Mouse (Mus musculus) retina, postnatal 1 day (tissue): ENCODE measurements around the gene Cln3.

Experiments used
- DNase-seq: peaks from one replicate; pipeline ENCODE4 v3.0.0-alpha.2; 2012

Gene Cln3

DNA sequence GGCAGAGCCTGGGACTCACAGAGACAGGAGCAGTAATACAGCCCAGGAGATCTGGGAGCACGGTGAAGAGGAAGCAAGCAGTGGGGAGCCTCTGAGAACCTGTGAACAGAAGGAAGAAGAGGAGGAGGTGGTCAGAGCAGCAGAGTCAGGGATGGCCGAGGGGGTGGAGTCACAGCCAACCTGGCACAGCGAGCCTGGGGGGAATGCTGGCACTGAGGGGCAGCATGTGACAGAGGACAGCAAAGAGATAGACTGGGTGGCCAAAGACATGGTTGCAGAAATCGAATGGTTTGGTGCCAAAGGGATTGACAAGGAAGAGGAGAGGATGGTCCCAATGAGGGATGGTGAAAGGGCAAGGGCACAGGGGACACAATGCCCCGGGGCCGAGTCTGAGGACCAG is at the start of gene Cln3:
Gene Cln3, minus strand, starts transcription at position 101 of the 400 bp plus-strand sequence.
- DNase-seq: no peak

DNA sequence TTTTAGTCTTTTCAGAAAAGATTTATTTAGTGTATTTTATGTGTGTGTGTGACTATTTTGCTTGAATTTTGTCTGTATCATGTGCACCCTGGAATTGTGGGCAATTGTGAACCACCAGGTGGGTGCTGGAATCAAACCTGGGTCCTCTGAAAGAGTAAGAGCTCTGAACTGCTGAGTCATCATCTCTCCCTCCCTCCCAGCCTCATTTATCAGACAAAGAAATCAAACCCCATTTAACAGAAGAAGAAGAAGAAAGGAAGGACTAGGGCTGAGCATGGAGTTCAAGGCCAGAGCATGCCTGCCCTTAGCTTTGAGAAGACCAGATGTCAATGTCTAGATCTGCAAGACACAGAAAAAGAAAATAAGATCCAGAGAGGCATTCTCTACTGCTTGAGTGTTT is 49.8 kb upstream of the Cln3 start:
- DNase-seq: no peak

DNA sequence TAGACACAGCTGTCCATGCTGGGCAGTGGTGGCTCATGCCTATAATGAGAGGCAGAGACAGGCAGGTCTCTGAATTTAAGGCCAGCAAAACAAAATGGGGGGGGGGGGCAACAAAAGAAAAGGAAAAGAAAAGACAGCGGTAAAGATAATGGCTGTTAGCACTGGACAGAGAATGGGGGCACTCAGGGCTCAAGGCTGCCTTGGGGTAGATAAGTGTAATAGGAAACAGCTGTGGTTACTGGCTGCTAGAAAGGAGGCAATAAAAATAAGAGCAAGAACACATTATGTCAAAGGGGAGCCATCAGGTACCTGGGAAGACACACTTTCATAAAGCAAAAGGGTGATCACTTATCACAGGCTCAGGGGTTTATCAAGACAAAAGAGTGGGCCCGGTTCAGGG is 46.9 kb upstream of the Cln3 start:
- DNase-seq: no peak

DNA sequence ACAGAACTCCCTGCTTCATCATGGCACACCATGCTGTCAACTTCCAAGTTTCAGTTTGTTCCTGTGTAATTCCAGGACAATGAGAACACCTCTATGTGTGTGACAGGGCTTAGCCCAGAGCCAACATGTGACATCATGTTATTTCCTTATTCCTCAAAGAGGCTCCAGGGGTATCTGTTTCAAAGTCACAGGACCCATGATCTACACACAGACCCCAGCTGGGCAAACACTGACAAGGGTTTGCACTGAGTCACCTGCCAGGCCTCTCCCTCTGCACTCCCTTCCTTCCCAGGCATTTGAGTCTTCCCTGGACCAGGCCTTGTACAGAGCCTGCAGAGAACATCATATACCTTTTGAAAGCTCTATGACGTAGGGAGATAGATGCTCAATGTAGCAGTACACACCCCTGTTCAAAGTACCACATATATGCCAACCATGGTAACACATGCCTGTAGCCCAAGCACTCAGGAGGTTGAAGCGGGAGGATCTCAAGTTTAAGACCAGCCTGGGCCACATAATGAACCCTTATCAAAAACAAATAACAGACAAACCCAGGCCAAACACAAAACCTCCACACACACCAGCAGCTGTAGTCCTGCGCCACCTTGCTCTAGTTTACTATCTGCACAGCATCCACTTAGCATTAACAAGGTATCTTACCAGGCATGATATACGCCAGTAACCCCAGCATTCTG is 45.4 kb upstream of the Cln3 start, which contains the start of gene Nupr1:
Gene Nupr1, minus strand, starts transcription at position 38 of the 695 bp plus-strand sequence.
- DNase-seq: no peak

DNA sequence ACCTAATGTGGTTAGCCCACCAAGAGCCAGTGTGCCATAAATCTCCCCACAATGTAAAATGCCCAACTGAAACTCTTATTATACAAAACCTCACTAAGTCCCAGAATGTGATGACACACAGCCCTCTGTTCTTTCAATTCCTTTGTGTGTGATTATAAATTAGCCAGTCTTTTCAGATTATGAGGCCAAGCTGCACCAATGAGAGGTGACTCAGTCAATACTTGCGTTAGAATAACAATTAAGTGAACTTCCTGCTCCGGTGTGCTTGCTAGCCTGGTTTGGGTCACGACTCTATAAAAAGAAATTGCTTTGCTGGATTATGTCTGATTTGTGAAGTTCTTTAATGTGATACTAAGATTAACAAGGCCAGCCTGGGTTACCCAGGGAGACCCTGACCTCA is 44.3 kb upstream of the Cln3 start:
- DNase-seq: peak; percentile 48

DNA sequence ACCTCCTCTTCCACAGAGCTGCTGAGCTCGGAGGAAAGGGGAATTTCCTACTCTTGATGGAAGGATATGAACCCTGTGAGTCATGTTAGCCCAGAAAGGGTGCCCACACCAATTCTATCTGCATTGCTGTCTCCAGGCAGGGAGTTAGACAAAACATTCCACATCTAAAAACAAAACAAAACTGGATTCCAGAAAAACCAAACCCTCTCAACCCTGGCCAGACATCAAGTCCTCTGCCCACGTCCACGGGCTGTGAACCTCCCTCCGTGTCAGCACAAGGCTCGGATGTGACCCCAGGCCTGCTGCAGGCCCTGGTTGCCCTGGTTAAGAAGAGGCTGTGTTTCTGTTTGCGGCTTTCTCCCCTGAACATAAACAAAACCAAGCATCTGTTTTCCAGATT is 42.5 kb upstream of the Cln3 start:
- no peak for DNase-seq

DNA sequence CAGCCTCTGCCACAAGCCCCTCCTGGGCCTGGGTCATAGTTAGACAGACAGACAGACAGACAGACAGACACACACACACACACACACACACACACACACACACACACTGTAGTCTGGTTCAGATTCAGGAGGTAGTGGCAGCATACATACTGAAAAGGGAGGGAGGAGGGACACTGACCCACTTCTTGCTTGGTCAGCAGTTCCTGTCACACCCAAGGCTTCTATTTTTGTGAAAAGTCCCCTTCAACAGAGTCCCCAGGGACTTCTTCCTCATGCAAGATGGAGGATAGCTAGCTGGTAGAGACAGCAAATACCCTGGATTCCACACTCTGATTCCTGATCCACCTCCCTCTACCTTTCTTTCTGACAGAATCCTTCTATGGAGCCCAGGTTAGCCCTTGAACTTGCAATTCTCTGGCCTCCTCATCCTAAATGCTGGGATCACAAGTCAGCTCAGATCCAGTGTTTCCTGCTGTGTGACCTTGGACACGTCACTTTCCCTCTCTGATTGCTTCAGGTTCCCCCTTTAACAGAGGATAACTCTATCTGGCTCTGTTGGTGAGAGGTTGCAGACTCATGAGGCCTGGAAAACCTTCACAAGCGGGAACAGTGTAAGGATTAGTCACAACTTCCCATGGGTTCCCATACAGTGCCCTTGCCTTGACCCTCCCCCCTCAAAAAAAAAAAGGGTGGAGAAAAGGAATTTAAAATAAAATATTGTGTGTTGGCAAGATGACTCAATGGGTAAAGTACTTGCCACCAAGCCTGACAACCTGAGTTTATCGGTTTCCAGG is 40.4 kb upstream of the Cln3 start:
- peak; percentile 6 for DNase-seq

DNA sequence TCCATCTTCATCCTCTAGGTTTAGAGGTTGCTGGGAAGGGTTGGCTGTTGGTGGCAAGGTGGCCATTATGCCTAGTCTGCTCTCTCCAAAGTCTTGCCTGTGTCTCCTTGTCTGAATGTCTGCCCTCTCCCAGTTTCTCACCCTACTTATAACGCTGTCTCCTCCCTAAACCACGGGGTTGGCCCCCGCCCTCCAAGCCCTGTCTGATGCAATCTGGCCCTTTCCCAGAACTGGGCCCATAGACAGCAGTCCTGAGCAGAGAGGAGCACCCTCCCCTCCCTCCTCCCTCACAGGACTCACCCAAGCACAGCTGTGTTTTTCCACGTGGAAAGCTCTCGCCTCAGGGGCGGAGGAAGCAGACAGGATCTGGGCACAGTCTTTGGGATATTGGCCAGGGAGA is 39.8 kb upstream of the Cln3 start:
- DNase-seq: peak; percentile 68

DNA sequence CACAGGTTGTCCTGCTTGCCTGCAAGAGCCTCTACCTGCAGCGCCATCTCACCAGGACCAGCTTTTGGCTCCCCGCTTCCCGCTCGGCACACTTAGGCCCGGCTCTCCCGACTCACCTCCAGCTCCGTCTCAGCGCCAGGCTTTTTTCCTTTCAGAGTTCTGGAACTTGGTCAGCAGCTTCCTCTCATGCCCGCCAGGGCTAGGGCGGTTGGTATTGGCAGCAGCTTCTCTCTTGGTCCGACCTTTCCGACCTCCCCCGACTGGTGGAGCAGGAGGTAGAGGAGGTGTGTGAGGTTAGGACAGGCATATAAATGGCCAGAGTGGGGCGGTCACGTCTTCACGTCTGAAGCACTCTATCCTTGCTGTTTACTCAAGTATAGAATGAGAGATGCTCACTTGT is 39.2 kb upstream of the Cln3 start:
- no peak for DNase-seq

DNA sequence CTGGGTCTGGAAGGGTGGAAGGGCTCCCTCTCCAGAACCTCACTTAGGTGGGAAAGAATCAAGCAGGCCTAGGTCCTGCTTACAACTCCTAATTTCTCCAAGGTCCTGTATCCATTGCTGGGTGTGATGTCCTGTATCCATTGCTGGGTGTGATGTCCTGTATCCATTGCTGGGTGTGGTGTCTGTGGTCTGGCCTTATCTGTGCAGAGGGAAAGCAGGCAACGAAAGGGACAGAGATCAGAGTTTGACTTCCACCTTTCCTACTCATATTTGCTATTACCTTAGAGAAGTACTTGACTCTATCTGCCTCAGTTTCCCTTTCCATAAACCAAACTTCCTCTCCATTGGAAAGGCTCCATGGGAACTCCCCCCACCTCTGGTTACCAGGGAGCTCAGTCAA is 37.8 kb upstream of the Cln3 start:
- DNase-seq: no peak

DNA sequence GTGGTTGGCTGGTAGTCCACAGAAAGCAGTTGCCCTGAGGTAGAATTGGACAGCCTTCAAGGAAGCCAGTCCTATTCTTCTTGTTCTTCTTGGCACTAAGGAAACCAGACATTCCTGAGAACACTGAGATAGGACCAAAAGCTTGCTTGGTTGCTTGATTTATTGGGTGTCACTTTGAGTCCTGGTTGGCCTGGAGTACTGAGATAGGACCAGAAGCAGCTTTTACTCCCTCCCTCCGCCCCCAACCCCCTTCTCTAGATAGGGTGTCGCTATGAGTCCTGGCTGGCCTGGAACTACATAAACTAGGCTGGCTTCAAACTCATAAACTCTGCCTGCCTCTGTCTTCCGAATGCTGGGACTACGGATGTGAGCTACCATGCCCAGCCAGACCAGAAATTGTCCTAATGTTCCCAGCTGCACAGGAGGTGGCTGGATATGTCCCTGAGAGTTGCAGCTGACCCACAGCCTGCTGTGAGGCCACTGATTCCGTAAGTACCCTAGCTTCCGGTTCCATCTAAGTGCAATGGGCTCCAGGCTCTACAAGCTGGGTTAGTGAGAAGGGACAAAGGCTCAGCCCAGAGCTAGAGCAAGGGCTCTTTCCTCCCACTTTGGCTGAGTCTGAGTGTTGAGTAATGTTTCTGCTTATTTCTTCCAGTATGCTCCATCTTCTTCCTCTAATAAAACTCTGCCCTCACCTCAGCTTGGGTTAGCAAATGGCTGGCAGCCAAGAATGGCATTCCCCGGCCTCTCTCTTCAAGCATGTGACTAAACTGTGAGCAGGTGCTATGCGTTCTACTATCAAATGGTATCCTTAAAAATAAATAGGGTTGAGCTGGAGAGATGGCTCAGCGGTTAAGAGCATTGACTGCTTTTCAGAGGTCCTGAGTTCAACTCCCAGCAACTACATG is 36.1 kb upstream of the Cln3 start:
- DNase-seq: no peak

DNA sequence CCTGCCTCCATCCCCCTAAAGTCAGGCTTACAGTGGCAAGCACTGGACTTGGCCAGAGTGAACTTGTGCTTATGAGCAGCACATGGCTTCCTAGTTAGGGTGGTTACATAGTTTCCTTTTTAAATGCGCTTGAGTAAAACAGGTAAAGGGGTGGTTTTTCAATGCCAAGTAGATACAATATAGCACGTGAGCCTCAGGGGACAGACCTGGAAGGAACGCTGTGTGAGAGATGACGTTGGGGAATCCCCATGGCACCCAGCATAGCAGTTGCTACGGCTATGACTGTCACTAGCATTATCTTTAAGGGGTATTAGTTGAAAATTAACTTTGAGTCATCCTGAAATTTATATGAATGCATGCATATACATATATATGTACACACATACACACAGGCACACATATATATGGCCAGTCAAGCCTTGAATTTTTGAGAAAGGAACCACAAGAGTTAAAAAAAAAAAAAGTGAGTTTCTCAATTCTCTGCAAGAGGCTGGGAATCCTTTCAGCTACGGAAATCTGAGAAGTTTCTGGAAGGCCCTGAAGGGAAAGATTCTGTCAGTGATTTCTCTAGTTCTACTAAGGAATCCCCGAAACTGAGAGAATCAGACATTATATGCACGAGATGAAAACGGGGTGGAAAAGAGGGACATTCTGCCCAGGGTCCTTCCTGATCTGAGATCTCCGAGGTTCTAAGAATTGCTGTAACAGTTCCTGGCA is 34.1 kb upstream of the Cln3 start:
- DNase-seq: no peak

DNA sequence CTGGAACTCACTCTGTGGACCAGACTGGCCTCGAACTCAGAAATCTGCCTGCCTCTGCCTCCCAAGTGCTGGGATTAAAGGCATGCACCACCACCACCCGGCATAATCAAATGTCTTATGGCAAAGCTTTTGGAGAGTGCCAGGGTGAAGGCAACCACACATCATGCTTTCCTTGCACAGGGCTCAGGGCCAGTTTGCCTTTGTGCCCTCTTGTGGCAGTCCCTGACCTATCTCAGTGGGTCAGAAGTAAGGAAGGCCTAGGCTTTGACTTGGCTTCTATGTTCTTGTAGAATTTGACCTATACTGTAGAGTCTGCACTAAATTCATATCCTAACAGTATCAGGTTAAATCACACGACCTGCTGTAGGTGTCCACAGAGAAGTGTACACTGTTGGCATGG is 31.1 kb upstream of the Cln3 start:
- no peak for DNase-seq

DNA sequence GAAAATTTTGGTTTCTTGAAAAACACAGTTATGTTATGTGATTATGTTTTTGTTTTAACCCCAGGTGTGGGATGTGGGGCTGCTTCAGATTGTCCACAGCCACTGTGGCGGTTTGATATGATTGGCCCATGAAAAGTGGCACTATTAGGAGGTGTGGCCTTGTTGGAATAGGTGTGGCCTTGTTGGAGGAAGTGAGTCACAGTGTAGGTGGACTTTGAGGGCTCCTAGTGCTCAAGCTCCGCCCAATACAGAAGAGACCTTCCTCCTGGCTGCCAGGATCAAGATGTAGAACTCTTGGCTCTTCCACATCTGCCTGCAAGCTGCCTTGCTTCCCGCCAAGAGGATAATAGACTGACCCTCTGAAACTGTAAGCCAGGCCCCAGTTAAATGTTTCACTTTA is 27.1 kb upstream of the Cln3 start:
- DNase-seq: no peak

DNA sequence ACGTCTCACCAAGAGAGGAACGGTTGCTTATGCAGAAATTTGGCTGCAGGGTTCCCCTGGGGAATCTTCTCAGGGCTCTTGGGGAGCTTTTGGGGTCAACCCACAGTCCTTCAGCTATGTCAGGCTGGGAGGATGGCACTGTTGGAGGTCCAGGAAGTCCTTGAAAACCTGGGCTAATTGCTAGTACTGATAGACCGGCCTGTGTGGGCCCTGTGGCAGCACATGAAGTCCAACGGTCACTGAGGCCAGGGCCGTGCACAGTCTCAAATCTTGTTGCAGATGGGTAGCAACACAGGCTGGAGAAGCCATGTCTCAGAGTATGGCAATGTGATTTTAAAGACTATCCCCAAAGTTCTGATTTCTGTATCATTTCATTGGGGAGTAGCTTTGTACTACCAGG is 22.2 kb upstream of the Cln3 start:
- no peak for DNase-seq

DNA sequence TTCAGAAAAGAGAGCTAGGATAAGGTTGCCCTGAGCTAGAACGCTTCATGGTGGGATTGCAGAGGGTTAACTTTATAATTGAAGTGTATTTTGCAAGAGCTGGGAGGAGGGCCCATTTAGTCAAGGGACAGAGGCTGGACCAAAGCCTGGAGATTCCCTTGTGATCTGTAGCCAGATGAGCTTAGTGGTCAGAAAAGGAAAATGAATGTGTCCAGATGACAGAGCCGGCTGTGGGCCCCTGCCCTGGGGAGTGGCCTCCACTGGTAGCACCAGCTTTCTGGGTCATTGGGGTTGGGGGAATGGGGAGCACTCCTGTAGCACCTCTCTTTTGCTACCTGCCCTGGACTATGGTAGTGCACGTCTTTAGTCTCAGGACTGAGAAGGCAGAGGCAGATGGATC is 21.4 kb upstream of the Cln3 start:
- no peak for DNase-seq

DNA sequence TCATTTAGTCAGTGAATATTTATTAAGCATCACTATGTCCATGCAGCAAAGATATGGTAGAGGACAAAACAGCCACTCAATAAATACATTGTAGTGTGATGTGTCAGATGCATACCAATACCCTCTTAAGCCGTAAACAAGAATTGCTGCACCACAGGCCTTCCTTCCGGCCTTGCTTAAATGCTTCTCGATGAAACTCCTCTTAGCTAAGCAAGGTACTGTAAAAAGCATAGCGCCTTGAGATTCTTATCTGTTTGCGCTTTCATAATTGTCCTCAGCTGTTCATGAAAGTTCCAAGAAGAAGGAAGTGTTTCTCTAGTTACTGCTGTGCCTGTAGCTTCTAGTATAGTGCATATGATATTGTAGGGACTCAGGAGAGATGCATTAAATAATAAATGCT is 21.0 kb upstream of the Cln3 start:
- no peak for DNase-seq

DNA sequence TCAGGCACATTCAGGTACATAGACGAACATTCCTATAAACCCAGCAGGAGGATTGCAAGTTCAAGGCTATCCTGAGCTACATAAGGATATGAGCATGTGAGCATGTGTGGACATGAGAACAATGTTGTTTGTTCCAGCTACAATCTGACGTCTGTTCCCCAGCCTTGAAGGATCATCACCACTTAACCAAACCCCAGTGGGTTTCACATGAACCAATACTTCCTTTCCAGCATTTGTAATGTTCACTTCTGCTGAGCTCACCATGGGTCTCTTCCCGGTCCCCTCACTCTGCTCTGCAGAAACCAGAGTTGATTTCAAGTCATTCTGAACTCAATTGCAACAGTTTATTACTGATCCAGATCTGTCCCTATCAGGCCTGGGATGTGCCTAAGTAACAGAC is 17.0 kb upstream of the Cln3 start:
- no peak for DNase-seq

DNA sequence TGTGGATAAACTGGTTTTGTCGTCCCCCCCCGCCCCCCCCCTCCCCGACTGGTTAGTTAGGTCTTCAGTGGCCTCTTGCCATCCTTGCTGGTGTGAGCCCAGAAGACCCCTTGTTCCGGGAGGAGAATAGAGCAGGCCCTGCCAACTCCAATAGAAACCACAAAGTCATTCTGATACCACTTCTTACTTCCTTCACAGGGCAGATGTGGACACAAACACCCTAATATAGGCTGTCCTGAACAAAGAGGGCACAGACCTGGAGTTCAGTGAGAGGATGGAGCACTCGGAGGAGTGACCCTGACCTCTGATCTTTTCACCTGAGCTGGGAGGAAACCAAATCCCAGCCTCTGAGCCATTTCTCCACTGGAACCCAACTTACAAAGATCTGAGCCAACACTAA is 16.3 kb upstream of the Cln3 start:
- no peak for DNase-seq

DNA sequence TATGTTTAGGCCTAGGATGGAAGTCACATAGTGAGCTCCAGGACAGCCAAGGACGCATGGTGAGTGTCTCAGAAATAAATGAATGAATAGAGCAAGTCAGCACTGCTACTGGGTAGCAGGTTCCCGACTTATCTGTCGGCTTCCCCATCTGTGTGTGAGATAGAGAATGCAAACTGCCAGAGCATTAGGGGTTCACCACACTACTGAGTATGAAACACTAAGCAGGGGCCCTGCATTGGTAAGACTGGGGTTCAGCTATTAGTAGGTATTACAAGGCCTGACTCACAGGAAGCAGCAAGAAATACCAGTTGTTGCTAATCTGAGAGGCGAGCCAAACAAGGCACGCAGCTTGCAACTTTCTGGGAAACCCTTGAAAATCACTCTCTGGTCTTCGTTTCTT is 13.3 kb upstream of the Cln3 start:
- DNase-seq: no peak

DNA sequence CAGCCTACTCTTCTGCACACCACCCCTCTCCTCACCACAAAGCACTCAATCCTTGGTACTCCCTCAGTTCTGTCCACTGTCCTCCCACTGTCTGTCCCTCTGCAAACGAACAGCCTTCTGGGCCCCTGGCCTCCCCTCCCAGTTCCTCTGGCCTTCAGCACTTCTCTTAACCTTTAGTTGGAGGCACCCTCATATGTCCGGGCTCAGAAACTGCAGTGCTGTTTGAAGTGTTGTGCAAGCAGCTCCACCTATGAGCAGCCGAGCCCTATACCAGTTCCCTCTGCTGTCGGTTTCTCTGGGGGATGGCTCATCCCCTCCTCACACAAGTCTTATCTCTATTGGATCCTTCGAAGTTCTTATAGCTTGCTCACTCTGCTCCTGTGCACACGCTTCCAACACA is 10.8 kb upstream of the Cln3 start:
- DNase-seq: no peak

DNA sequence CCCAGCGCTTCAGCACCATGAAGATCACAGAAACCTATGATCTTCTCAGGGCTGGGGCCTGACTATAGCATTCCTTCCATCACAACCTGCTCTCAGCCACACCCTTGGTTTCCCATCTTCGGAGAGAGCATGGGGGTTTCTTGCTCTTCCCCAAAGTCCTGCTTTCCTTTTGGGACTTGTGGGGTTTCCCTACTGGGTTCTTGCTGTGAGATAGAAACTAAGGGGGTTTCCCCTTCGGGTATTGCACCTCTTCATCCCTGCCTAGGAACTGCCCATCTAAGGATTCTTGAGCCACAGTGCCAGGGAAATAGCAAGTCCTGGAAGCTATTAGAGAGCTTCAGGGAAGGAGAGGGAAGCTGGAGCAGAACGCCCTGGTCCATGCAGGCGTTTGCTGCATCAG is 10.3 kb upstream of the Cln3 start:
- DNase-seq: no peak
